Mouse (Mus musculus) lung, postnatal 4 days (tissue): ENCODE results near the gene Ldha.

ENCODE experiments used
- DNase-seq, 2 experiments: peaks; one replicate each; pipeline ENCODE4 v3.0.0; 2021

Ldha gene

DNA sequence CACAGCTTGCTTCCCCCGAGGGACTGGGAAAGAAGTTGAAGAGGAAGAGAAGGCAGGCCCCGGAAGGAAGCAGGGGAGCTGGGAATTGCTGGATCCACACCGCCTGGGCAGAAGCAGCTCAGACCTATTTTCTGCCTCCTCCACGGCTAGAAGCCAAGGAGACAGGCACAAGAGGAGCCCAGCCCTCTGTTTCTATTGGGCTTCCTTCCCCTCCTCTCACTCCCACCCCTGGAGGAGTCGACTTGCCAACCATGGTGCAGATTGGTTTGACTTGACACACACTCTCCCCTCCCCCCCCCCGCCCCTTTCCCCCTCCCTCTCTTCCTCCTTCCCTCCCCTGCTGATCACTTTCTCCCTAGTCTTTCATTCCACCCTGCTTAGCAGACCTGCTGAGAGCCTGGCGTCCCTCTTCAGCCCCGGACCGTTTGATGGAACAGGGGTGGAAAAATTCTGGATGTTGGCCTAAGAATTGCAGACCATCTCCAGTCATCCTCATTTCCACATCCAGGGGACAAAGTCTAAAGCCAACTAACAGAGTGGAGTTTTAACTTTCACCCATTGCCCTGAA, 3.1 kb upstream of the Ldha start:
- peak; percentile 61 to 71 for DNase-seq

DNA sequence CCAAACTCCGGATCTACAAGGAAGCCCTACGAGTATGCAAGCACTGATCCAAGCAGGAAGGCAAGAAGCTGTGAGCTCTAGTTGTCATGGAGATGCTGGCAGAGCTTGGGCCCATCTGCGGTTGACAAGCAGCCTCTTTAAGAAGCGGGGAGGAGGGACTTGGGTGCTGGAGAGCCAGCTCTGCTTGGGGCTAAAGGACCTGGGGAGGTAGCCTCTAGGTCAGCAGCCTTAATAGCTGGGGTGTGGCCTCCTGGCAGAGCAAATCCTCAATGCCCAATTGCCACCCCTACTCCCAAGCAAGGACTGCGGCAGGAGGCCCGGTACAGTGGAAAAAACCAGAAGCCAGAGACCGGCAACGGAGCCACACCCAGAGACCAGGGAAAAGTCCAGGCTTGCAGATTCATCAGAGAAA, 2.4 kb upstream of the Ldha start:
- DNase-seq = peak; percentile 83 to 92

DNA sequence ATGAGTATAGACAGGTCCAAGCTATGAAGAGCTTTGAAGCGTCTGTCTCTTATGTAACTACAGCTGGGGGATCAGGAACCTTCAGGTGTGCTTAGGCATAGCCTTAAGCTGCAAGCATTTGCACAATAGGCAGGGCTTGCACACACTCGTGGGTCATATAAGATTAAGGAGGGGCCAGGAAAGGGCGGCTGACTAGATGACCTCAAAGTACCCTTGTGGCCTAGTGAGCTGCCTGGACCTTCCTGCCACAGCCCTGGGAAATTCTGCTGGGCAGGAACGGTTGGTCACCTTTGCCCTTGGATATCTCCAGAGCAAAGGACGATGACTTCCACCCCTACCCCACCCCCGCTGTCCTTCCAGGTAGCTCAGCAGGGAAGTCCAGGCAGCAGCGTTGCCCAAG, 1.8 kb upstream of the Ldha start:
- peak; percentile 48 to 58 for DNase-seq

DNA sequence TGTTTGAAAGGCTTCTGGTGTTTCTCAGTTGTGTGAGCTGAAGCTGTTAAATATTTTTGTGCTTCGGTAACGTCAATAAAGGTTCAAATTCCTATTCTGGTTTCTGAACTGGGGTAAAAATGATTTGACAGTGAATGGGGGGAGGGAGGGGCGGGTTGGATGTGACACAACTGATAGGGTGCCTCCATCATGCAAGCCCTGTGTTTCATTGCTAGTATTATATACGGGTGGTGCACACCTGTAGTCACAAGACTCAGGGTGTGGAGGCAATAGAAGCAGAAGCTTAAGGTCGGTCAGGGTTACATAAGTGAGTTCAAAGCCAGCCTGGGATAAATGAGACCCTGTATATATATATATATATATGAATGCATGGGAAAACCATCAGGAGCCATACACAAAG, 1.4 kb upstream of the Ldha start:
- no peak for DNase-seq

DNA sequence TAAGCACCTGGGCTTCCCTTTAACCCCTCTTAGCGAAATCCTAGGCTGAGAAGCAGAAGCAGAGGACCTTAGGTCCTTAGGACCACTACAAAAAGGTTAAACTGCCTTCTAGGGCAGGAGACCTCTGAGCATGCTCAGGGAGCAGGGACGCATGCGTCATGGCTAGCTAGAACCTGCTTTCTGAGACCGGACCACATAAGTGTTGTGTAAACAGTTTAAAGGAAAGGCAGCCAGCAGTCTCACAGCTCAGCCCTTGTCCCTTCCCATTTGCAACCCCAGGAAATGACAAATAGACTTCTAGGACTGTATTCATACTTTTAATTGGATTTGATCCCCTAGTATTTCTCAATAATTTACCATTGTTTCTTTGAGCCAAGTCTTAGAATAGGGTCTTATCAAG, 949 bp upstream of the Ldha start:
- DNase-seq = peak; percentile 66 to 85

DNA sequence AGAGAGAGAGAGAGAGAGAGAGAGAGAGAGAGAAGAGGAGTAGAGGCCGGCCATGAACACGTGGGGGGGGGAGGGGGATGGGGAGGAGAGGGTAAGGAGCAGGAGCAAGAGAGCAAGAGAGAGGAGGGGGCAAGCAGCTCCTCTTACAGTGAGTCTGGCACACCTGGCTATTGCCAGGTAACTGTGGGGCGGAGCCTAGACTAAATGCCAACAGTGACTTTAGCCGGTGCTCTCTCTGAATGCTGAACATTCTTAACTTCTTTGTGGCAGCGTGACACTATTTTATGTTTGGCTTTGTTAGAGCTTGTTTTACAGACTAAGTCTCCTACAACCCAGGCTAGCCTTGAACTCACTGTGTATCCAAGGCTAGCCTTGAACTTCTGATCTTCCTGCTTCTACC, 1.0 kb downstream of the Ldha start:
- DNase-seq = peak in 1 of 2 experiments; percentile 47

DNA sequence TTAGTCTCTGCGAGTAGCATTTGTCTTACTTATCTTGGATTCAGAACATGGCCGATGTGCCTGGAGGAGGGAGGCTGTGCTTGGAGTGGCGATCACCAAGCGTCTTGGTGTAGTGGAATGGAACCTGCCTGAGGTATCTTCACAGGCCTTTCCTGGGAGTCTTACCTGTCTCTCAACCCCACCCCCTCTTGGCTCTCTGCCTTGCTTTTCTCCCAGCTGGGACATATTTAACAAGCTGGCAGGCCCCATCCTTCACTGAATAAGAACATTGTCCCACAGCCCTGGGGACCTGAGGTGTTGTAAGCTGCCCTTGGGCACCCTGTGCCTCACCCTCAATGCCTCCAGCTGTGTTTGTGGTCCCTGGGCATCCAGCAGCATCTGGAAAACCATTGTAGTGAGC, 2.3 kb downstream of the Ldha start:
- DNase-seq = no peak

DNA sequence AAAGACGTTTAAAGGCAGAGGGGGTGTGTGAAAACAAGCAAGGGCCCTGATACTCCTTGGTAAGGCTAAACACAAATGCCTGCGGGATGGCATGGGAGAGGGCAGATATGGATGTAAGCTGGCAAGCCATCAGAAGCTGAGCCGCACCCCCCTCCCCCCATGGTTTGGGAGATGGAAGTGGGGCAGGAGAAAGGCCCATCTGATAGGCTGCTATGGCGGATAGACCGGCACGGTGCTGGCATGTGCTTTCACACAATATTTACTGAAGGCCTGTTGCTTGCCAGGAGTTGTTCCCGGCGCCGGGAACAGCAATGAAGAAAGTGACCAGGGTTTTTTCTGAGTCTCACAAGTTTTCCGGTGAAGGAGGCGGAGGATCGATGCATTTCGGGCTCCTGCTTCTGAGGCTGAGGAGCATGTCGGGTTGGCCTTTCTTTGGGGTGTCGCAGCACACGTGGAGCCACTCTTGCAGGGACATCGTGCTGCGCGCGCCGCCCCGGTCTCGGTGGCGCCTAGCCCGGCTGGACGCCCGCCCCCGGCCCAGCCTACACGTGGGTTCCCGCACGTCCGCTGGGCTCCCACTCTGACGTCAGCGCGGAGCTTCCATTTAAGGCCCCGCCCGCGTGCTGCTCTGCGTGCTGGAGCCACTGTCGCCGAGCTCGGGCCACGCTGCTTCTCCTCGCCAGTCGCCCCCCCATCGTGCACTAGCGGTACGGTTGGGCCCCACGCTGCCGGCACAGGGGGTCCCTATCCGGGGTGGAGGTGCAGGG, 4.1 kb downstream of the Ldha start:
- peak; percentile 96 for DNase-seq

DNA sequence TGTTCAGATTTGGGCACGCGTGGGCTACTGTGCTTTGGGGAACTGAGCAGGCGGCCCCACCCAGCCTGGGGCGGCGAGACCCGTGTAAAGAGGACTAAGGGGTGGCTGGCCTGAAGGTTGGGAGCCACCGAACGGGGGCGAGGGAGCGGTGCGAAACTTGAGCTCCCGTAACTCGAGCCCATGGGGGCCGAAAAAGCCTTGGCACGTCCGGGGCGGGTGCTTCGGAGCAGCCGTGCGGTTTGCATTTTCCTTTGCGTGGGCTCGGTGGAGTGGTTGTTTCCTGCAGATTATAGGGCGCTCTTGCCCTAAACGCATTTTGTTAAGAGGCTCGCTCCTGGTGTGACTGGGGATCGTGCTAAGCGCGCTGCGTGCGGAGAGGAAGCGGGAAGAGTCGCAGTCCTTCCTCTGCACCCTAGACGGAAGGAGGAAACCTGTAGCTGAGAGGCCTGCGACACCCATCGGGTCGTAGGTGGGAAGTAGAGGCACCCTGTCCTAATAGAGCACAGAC, 4.8 kb downstream of the Ldha start:
- DNase-seq = peak; percentile 48 to 50

DNA sequence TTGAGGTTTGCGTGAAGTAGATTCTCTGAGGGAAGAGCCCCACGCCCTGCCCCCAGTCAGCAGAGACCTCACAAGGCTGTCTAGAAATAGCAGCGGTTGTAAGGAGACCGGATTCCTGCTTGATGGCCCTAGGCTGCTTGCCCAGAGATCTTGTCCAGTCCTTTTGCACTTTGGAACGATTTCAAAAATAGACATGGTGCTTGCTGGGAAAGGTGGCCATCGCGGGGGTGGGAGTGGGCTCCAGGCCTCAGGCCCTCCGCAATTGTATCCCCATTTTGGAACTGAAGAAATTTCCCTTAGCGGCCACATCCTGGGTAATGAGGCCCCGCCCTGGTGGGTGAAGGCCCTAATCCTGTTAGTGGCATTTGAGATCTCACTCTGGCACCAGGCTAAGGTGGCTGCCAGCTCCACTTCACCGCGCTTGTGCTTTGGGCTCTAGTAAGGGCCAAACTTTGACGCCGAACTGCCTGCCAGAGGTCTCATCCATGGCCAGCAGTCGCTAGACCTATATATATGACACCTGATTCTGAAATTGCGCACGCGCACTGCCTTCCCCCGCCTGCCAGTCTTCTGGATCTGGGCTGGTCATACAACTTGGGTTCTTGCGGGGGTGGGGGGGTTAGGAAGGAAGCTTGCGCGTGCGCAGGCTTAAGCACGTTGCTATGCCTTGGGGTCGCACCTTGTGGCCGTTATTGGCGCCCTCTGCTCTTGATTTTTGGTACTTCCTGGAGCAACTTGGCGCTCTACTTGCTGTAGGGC, 5.4 kb downstream of the Ldha start:
- peak; percentile 71 to 75 for DNase-seq

DNA sequence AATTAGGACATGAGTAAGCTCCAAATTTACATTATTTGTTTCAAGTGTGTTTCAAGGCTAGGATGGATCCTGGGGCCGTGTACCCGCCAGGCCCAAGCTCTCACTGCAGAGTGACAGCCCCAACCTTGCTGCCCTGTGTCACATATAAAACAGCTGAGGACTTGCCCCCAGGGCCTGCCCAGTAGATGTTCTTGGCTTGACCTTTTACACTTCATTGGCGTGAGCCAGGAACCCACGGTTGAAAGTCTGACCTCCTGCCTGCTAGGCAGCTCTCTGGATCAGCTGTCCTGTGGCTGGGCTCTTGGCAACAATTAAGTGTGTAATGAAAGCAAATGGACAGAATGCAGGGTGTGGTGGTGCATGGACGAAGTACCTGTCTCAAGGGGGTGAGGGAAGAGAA, 8.0 kb downstream of the Ldha start:
- DNase-seq = no peak

DNA sequence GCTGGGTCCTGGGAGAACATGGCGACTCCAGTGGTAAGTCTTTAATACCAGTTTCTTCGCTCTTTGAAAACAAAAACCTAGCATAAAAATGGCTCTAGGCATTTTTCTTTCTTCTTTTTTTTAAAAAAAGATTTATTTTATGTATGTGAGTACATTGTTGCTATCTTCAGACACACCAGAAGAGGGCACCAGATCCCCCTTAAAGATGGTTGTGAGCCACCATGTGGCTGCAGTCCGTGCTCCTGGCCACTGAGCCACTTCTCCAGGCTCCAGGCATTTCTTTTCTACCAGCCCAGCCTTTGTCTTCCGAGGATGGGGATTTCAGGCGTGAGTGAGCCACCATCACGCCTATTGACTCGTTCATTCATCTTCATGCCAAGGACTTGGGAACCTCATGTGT, 9.8 kb downstream of the Ldha start:
- no peak for DNase-seq

DNA sequence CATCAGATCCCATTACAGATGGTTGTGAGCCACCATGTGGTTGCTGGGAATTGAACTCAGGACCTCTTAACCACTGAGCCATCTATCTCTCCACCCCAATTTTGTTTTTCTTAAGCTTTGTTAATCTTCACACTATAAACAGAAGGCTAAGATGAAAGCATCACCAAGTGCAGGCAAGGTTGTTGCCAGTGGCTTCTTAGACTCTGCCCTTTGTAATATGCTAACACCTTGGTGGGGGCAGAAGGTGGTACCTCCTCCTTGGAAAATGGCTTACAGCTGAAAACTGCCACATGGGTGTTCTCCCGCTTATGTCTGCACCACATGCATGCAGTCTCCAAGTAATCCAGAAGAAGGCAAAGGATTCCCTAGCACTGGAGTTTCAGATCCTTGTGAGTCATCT, 11.4 kb downstream of the Ldha start:
- no peak for DNase-seq

DNA sequence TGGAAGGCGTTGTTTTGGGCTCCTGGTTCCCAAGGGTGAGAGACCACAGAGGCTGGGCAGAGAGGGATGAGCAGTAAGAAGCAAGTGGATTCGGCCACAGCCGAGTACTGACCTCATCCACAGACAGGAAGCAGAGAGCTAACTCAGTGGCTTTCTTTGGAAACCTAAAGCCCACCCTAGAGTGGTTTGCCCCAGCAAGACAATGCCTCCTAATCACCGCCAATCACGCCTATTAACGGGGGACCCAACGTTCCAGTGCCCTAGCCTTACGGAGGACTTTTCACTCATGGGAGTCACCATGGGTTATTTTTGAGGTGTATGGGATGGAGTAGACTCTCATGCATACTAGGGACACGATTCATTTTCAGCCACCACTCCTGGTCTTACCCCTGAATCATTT, 12.1 kb downstream of the Ldha start:
- no peak for DNase-seq

DNA sequence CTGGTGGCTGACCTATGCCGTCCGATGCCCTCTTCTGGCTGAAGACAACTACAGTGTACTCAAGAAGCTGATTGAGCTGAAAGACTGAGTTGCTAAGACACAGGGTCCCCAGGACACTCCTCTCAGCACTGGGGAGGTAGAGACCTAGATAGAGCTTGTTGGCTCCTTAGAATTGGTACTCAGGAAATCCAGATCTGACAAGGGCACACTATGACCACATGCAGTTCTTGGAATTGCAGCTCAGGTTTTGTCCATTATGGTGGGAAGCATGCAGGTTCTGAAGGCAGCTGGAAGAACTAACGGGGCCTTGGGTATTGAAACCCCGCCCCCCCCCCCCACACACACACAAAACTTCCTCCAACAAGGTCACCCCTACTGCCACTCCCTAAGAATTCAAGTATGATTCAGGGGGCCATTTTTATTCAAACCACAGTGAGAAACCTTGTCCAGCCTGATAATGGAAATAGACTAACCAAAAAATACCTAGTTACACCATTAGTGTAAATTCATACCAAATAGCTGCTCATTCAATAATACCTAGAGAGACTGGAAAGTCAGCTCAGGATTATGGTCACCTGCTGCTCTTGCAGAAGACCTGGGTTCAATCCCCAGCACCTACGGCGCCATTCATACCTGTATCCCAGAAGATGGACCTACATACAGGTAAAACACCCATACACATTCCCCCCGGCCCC, 14.7 kb downstream of the Ldha start:
- DNase-seq = no peak

DNA sequence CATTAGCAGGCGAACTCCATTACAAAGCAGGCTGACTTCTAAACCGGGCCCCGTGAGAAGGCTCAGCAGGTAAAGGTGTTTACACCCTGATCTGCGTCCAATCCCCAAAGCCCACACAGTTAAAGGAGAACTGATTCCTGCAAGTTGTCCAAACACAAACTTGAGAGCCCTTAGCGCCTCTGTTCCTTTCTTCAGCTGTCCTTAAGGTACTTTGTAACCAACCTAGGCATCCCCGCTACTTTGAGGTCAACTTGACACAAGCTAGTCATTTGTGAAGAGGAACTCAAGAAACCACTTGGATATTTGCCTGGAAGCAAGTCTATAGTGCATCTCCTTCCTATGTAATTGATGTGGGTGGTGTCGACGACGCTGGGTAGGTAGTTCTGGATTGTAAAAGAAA, 16.2 kb downstream of the Ldha start:
- DNase-seq = no peak

DNA sequence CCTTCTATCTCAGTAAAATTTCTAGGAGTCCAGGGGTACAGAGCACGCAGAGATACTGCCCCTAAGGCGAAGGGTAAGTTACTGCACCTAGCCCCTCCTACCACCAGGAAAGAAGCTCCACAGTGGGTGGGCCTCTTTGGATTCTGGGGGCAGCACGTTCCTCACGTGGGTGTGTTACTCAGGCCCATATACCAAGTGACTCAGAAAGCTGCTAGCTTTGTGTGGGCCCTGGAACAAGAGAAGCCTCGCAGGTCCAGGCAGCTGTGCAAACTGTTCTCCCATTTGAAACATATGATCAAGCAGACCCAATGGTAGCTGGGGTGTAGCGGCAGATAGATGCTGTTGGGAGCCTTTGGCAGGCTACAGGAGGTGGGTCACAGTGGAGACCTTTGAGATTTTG, 17.8 kb downstream of the Ldha start:
- no peak for DNase-seq

DNA sequence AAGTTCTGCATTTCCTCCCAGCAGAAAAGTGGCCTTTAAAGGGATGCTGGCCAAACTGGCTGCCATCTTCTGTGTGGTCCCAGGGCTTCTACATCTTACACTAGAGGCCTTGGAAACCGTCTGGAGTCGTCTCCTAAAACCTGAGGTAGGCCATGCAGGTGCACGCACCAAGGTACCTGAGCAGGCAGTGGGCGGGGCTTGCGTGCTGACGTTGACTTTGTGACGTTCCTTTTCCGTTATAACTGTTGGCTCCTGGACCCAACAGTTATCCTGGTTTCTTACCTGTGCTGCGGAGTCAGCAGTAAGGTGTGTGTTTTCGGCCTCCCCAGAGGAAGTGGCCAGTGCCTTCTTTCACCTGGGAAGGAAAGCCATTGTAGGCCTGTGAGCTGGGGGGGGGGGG, 19.7 kb downstream of the Ldha start, which contains the start of gene Ldhc:
TSS of gene Ldhc (plus strand) at position 208 of the 400 bp plus-strand sequence.
- no peak for DNase-seq

DNA sequence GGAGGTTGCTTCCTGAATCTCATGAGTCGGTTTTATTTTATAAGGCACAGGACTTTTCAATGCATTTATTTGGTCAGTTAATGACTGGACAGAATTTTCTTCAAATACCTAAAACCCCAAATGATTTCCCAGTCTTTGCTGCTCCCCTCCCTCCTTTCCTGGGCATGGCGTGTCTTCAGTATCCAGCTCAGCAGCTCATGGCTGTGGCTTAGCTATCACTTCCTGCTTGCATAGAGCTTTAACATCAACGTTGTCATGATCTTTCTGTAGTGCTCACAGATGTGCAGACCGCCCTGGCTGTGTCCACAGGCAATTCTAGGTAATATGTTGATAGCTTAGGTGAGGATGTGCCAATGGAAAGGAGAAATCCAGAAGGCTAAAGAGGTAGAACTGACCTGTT, 30.7 kb downstream of the Ldha start:
- no peak for DNase-seq

DNA sequence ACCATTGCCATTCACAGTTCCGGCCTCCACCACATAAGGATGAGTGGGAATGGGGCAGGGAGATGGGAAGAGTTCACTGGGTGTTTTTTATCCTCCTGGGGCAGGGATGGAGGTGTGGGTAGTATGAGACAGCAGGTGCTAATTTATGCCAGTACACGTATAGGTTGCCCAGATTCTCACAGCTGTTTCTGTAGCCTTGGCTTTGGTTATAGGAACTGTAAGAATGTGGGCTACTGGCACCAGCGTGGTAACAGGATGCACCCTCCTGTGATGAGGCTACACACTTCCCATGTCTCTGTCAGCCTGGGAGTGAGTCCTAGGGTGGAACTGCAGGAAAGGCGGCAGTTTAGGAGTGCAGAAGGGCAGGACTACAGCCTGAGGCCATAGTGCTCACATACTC, 35.6 kb downstream of the Ldha start:
- no peak for DNase-seq

DNA sequence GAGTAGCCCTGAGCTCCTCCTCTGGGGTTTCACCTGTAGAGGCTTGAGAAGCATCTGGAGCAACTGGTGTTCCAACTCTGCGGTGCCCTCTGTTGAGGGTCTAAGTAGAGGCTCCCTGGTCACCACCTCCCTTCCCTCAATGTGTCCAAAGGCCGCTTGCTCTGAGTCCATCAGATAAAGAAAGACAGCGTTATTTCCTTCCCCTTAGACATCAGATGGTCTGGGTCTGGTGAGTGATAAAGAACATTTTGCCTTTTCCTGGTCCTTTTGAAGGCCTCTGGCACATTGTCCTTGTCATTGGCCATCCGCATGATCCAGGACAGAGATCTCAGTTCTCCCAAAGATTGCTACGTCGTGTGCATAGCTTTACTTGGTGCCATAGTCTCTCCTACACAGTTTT, 36.0 kb downstream of the Ldha start:
- DNase-seq = no peak

DNA sequence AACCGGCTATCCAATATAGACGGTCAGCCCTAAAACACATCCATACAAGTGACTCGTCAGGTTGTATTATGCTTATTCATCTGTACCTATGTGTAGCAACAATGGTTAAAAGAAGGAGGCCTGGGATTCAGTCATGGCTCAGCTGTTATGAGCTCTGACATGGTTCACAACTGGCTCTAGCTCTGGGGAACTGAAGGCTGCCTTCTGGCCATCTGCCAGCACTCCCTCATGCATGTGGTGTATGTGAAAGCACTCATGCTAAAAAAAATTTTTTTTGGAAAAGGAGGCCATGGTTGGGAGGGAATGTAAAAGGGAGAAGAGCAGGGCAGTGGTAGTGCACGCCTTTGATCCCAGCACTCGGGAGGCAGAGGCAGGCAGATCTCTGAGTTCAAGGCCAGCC, 38.6 kb downstream of the Ldha start:
- DNase-seq = no peak

DNA sequence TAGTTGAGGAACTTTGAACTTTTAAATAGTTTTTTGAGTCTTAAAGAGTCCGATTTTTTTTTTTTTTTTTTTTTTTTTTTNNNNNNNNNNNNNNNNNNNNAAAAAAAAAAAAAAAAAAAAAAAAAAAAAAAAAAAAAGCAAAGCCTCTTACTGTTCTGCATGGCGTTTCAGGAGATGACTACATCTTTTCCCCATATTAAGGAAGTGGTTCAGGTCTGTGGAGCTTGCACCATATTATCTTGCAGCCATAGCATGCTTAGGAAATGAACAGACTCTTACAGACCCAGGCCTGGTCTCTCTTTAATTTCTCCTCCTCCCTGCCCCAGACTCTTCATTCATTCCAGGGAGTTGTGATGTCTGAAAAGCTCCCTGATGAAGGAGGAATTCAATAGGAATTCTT, 39.7 kb downstream of the Ldha start:
- no peak for DNase-seq
